Mouse (Mus musculus): Measurements from ENCODE around the gene Lekr1.

- TF ChIP-seq CTCF (IDR thresholded peaks at IDR 0.05; ENCODE audit: low read depth) (no peak), EP300 (optimal IDR thresholded peaks at IDR 0.05) (no peak)
These were observed 178.3 kb downstream of the Lekr1 start for GRCm38 (mm10) chr3:65844302-65844701.
